Mouse (Mus musculus) thymus, postnatal 4 days (tissue): ENCODE results near the gene Dnajc11.

Experiments
- DNase-seq: peaks from one replicate; pipeline ENCODE4 v3.0.0; 2021

Gene Dnajc11

GRCm38 (mm10) chr4:151986650-151987049 is 53.2 kb downstream of the Dnajc11 start:
- no peak for DNase-seq

- DNase-seq: no peak
Measured at GRCm38 (mm10) chr4:151988014-151988341, 54.5 kb downstream of the Dnajc11 start.

GRCm38 (mm10) chr4:151988342-151989109 is 55.0 kb downstream of the Dnajc11 start, which contains the start of gene Thap3:
TSS of gene Thap3 (minus strand) at chr4:151988997.
- peak; percentile 93 for DNase-seq

- DNase-seq: no peak
Measured at GRCm38 (mm10) chr4:151989110-151989488, 55.6 kb downstream of the Dnajc11 start.

- no peak for DNase-seq
Measured at GRCm38 (mm10) chr4:151992091-151992490, 58.6 kb downstream of the Dnajc11 start.

GRCm38 (mm10) chr4:151993035-151993434 is 59.5 kb downstream of the Dnajc11 start:
- DNase-seq: no peak

- DNase-seq: peak; percentile 62
Measured at GRCm38 (mm10) chr4:151994228-151995171, 61.0 kb downstream of the Dnajc11 start.

GRCm38 (mm10) chr4:151995371-151996172 is 62.1 kb downstream of the Dnajc11 start:
- peak; percentile 78 for DNase-seq

GRCm38 (mm10) chr4:151996173-151996950 is 62.9 kb downstream of the Dnajc11 start, which contains the start of gene Phf13:
TSS of gene Phf13 (minus strand) at chr4:151996258.
- DNase-seq: peak; percentile 99

- no peak for DNase-seq
Measured at GRCm38 (mm10) chr4:151996951-151997222, 63.4 kb downstream of the Dnajc11 start.

GRCm38 (mm10) chr4:151997701-151998100 is 64.2 kb downstream of the Dnajc11 start:
- DNase-seq: peak; percentile 5

- no peak for DNase-seq
Measured at GRCm38 (mm10) chr4:151999481-151999880, 66.0 kb downstream of the Dnajc11 start.

- DNase-seq: no peak
Measured at GRCm38 (mm10) chr4:152000906-152001305, 67.4 kb downstream of the Dnajc11 start.

GRCm38 (mm10) chr4:152001335-152001734 is 67.8 kb downstream of the Dnajc11 start:
- DNase-seq: no peak

- DNase-seq: no peak
Measured at GRCm38 (mm10) chr4:152002063-152002462, 68.6 kb downstream of the Dnajc11 start.

GRCm38 (mm10) chr4:152006137-152006536 is 72.6 kb downstream of the Dnajc11 start:
- no peak for DNase-seq

GRCm38 (mm10) chr4:152006812-152007211 is 73.3 kb downstream of the Dnajc11 start:
- no peak for DNase-seq

GRCm38 (mm10) chr4:152007481-152008147 is 74.1 kb downstream of the Dnajc11 start:
- DNase-seq: no peak

- no peak for DNase-seq
Measured at GRCm38 (mm10) chr4:152008148-152008500, 74.6 kb downstream of the Dnajc11 start.

GRCm38 (mm10) chr4:152008622-152009075 is 75.2 kb downstream of the Dnajc11 start, which contains the start of gene Klhl21:
TSS of gene Klhl21 (plus strand) at chr4:152008803.
- peak; percentile 88 for DNase-seq
